Mouse (Mus musculus) limb, embryonic 10.5 days (tissue): ENCODE results near the gene Lamtor5. TPM values are rescaled to one million over a fixed set of nuclear protein-coding genes. Genes with fewer than 3 reads are reported as not detected.
"Not testable (repeated sequence)": the region's sequence is repeated elsewhere in the genome, so short reads cannot be mapped to it uniquely, and the experiment has no call there.

Source experiments
- DNase-seq: peaks from one replicate; pipeline ENCODE4 v3.0.0-alpha.2; 2017; ENCODE audit warnings: low spot score
- H3K27ac ChIP-seq: fragments of 300-500 bp; sonication (generic); 2 replicates; pipeline ENCODE4 v1.5.1; 2016; ENCODE audit warnings: mild to moderate bottlenecking
- H3K27me3 ChIP-seq: fragments of 300-500 bp; sonication (generic); 2 replicates; pipeline ENCODE4 v1.6.1; 2016; ENCODE audit warnings: low read depth, mild to moderate bottlenecking; ENCODE audit not compliant: poor library complexity, severe bottlenecking
- H3K36me3 ChIP-seq: fragments of 300-500 bp; sonication (generic); 2 replicates; pipeline ENCODE4 v1.6.1; 2016; ENCODE audit warnings: mild to moderate bottlenecking, moderate library complexity
- H3K4me1 ChIP-seq: fragments of 300-500 bp; sonication (generic); 2 replicates; pipeline ENCODE4 v1.6.1; 2016
- H3K4me3 ChIP-seq: fragments of 300-500 bp; sonication (generic); 2 replicates; pipeline ENCODE4 v1.5.1; 2016; ENCODE audit warnings: mild to moderate bottlenecking, moderate library complexity
- H3K9me3 ChIP-seq: fragments of 300-500 bp; sonication (generic); replicated peaks from 2 replicates; pipeline ENCODE4 v1.6.1; 2016; ENCODE audit warnings: mild to moderate bottlenecking
- WGBS: fragments of 180-500 bp; shearing (Covaris S2); methylation state at CpG from one replicate; pipeline ENCODE4 v1.1.7; 2016; 5-methylcytosine and 5-hydroxymethylcytosine counted together
- polyA plus RNA-seq: library from polyadenylated mRNA; unstranded; fragments of >200 nt; fragmentation: Nextera tagmentation; extraction: Ambion mirVana; gene quantifications from 2 replicates; pipeline ENCODE4 v1.2.1, GENCODE M21; 2016

Gene Lamtor5
- polyA plus RNA-seq, 1 experiment from 2014 or later = 179 TPM

- peaks cover 26% of the 10 kb centered on the region for H3K4me1 ChIP-seq
- DNase-seq = no peak
- H3K36me3 ChIP-seq = no peaks in the 10 kb centered on the region
- no peak overlapping the region for H3K4me3 ChIP-seq
- no peaks in the 10 kb centered on the region for H3K9me3 ChIP-seq
- no peak overlapping the region for H3K27ac ChIP-seq
- 89% methylated on average over 3 of the region's 3 CpGs for WGBS
- peaks cover 7% of the 10 kb centered on the region; the same call in 1 of the 2 replicates for H3K27me3 ChIP-seq
These were observed 2.0 kb upstream of the Lamtor5 start for GRCm38 (mm10) chr3:107276626-107277025.

- H3K27me3 ChIP-seq = no peaks in the 10 kb centered on the region
- no peak for DNase-seq
- H3K9me3 ChIP-seq = no peaks in the 10 kb centered on the region
- H3K4me3 ChIP-seq = no peak overlapping the region
- 86% methylated on average over 2 of the region's 2 CpGs for WGBS
- peaks cover 30% of the 10 kb centered on the region for H3K36me3 ChIP-seq
- H3K4me1 ChIP-seq = peaks cover 16% of the 10 kb centered on the region
- no peak overlapping the region for H3K27ac ChIP-seq
These were observed 7.5 kb downstream of the Lamtor5 start for GRCm38 (mm10) chr3:107286123-107286522.

GRCm38 (mm10) chr3:107287346-107287745, 8.7 kb downstream of the Lamtor5 start:
- DNase-seq = no peak
- no peak overlapping the region for H3K27ac ChIP-seq
- H3K4me1 ChIP-seq = peaks cover 19% of the 10 kb centered on the region
- H3K27me3 ChIP-seq = no peaks in the 10 kb centered on the region
- H3K9me3 ChIP-seq = no peaks in the 10 kb centered on the region
- H3K36me3 ChIP-seq = peaks cover 24% of the 10 kb centered on the region
- no peak overlapping the region for H3K4me3 ChIP-seq

- Histone ChIP-seq H3K9me3 (no peaks in the 10 kb centered on the region), H3K27me3 (no peaks in the 10 kb centered on the region), H3K4me1 (peaks cover 19% of the 10 kb centered on the region), H3K4me3 (peak within 1 kb of the TSS; percentile 15; the same call in 1 of the 2 replicates), H3K27ac (peak within 1 kb of the TSS; percentile 75; the same call in 1 of the 2 replicates), H3K36me3 (0 out of 2 replicates have a peak, but pooled peaks cover 4% of the 10 kb centered on the region)
- peak; percentile 68 for DNase-seq
- 21% methylated on average over 9 of the region's 9 CpGs for WGBS
These were observed 12.2 kb downstream of the Lamtor5 start, which contains the start of gene Slc16a4 for GRCm38 (mm10) chr3:107290764-107291381. Gene Slc16a4 (plus strand): TSS chr3:107291230.

- Histone ChIP-seq H3K27ac (no peak overlapping the region), H3K4me1 (peaks cover 13% of the 10 kb centered on the region), H3K27me3 (no peaks in the 10 kb centered on the region), H3K9me3 (no peaks in the 10 kb centered on the region), H3K36me3 (peaks cover 6% of the 10 kb centered on the region; the same call in 1 of the 2 replicates), H3K4me3 (no peak overlapping the region)
- 87% methylated on average over 5 of the region's 5 CpGs for WGBS
- DNase-seq = no peak
These were observed 17.2 kb downstream of the Lamtor5 start for GRCm38 (mm10) chr3:107295672-107296360.

- not testable (repeated sequence) for DNase-seq, H3K27me3 ChIP-seq, H3K27ac ChIP-seq, H3K4me1 ChIP-seq, H3K4me3 ChIP-seq, H3K9me3 ChIP-seq
- H3K36me3 ChIP-seq = peaks cover 15% of the 10 kb centered on the region
- WGBS = 72% methylated on average over 4 of the region's 4 CpGs
These were observed 18.3 kb downstream of the Lamtor5 start for GRCm38 (mm10) chr3:107296917-107297316.

GRCm38 (mm10) chr3:107317338-107317737, 38.7 kb downstream of the Lamtor5 start:
- H3K9me3 ChIP-seq = no peaks in the 10 kb centered on the region
- no peaks in the 10 kb centered on the region for H3K4me1 ChIP-seq
- no peak for DNase-seq
- no peaks in the 10 kb centered on the region for H3K27me3 ChIP-seq
- H3K27ac ChIP-seq = no peak overlapping the region
- WGBS = 94% methylated on average over 3 of the region's 3 CpGs
- H3K4me3 ChIP-seq = no peak overlapping the region
- H3K36me3 ChIP-seq = peaks cover 76% of the 10 kb centered on the region

- Histone ChIP-seq H3K36me3 (peaks cover 85% of the 10 kb centered on the region), H3K27me3 (no peaks in the 10 kb centered on the region), H3K9me3 (no peaks in the 10 kb centered on the region), H3K27ac (no peak overlapping the region), H3K4me3 (no peak overlapping the region), H3K4me1 (peaks cover 11% of the 10 kb centered on the region)
- no peak for DNase-seq
- 94% methylated on average over 2 of the region's 2 CpGs for WGBS
These were observed 42.5 kb downstream of the Lamtor5 start for GRCm38 (mm10) chr3:107321141-107321540.

GRCm38 (mm10) chr3:107321776-107322175, 43.1 kb downstream of the Lamtor5 start:
- no peak overlapping the region for H3K4me3 ChIP-seq
- H3K27me3 ChIP-seq = no peaks in the 10 kb centered on the region
- H3K9me3 ChIP-seq = no peaks in the 10 kb centered on the region
- no peak overlapping the region for H3K27ac ChIP-seq
- peaks cover 83% of the 10 kb centered on the region for H3K36me3 ChIP-seq
- no peak for DNase-seq
- peaks cover 11% of the 10 kb centered on the region for H3K4me1 ChIP-seq

GRCm38 (mm10) chr3:107326442-107326841, 47.8 kb downstream of the Lamtor5 start:
- Histone ChIP-seq H3K27ac (no peak overlapping the region), H3K4me1 (peaks cover 33% of the 10 kb centered on the region), H3K36me3 (peaks cover 92% of the 10 kb centered on the region), H3K9me3 (no peaks in the 10 kb centered on the region), H3K4me3 (no peak overlapping the region), H3K27me3 (no peaks in the 10 kb centered on the region)
- DNase-seq = no peak
- WGBS = 98% methylated on average over 1 of the region's 1 CpGs

- H3K4me1 ChIP-seq = peaks cover 38% of the 10 kb centered on the region
- 69% methylated on average over 28 of the region's 28 CpGs for WGBS
- peaks cover 55% of the 10 kb centered on the region for H3K36me3 ChIP-seq
- H3K27ac ChIP-seq = no peak overlapping the region
- DNase-seq = no peak
- H3K9me3 ChIP-seq = no peaks in the 10 kb centered on the region
- H3K4me3 ChIP-seq = peak overlapping the region; percentile 97
- no peaks in the 10 kb centered on the region for H3K27me3 ChIP-seq
These were observed 52.1 kb downstream of the Lamtor5 start for GRCm38 (mm10) chr3:107330503-107331424.

GRCm38 (mm10) chr3:107331746-107332126, 53.1 kb downstream of the Lamtor5 start:
- Histone ChIP-seq H3K36me3 (peaks cover 48% of the 10 kb centered on the region), H3K4me3 (peak overlapping the region; percentile 97), H3K27ac (peak overlapping the region; percentile 98), H3K27me3 (no peaks in the 10 kb centered on the region), H3K4me1 (peaks cover 38% of the 10 kb centered on the region), H3K9me3 (no peaks in the 10 kb centered on the region)
- no peak for DNase-seq
- WGBS = 32% methylated on average over 17 of the region's 17 CpGs
